34 mouse cellular contexts compared by ENCODE assay signal in the genomic region with DNA sequence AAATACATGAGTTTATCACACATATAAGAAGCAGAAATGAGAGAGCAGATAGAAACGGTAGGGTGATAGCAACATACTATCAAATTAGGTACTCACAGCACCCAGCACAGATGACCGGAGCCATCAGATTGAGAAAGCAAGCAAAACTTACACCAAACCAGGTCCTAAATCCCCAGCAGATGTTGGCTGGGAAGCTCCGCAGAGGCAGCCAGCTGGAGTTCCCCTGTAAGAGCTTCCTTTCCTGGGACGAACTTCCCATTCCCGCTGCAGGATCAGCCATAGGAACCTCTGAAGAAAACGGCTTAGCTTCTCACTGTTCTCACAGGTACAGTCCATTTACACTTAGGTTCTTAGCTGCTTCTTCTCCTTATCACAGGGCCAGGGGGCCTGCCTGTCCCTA.
"Had no signal": no experiment of that assay in that cellular context is flagged by ENCODE, and none has a peak within 500 bp of the region (broad histone marks: within the 10 kb centered on the region; RNA-seq: fewer than 3 reads in every experiment).

No protein-coding gene starts in this region.

- ATAC-seq: hindbrain, embryonic 16.5 days; hindbrain, postnatal 0 days; inflammation-experienced regulatory T-cells, adult 6 months; intestine, embryonic 15.5 days; intestine, embryonic 16.5 days; intestine, postnatal 0 days had no signal

- DNase-seq: heart, postnatal 10 days; heart, postnatal 36 days; heart, postnatal 4 days; kidney, adult 11 months; kidney, adult 18-20 months; kidney, adult 2 months; kidney, adult 8-10 months; kidney, adult 9 months; kidney, postnatal 10 days; kidney, postnatal 14 days; kidney, postnatal 25 days; kidney, postnatal 36 days; kidney, postnatal 4 days; layer of hippocampus, adult 9-11 months; layer of hippocampus, postnatal 36 days had no signal

- H3K9ac ChIP-seq: heart, embryonic 12.5 days; heart, embryonic 13.5 days; heart, embryonic 15.5 days; hindbrain, embryonic 12.5 days; hindbrain, embryonic 13.5 days; hindbrain, embryonic 14.5 days; hindbrain, embryonic 15.5 days; intestine, embryonic 15.5 days; kidney, embryonic 15.5 days had no signal

- H3K4me1 ChIP-seq: heart, embryonic 12.5 days; heart, embryonic 15.5 days; hindbrain, embryonic 10.5 days; hindbrain, embryonic 12.5 days; hindbrain, embryonic 13.5 days; intestine, embryonic 15.5 days; kidney, embryonic 15.5 days had no signal

- H3K4me3 ChIP-seq: heart, embryonic 12.5 days; heart, embryonic 13.5 days; heart, embryonic 15.5 days; hindbrain, embryonic 10.5 days; hindbrain, embryonic 12.5 days; hindbrain, embryonic 13.5 days; hindbrain, embryonic 15.5 days; intestine, embryonic 15.5 days; kidney, embryonic 15.5 days; layer of hippocampus, adult 2 months; left cerebral cortex, adult 2 months had no signal

- H3K4me2 ChIP-seq: heart, embryonic 11.5 days; heart, embryonic 12.5 days; heart, embryonic 13.5 days; heart, embryonic 15.5 days; hindbrain, embryonic 12.5 days; hindbrain, embryonic 13.5 days; hindbrain, embryonic 14.5 days; hindbrain, embryonic 15.5 days; intestine, embryonic 15.5 days; kidney, embryonic 15.5 days had no signal

- H3K36me3 ChIP-seq: heart, embryonic 12.5 days; heart, embryonic 13.5 days; heart, embryonic 15.5 days; hindbrain, embryonic 10.5 days; hindbrain, embryonic 12.5 days; hindbrain, embryonic 13.5 days; hindbrain, embryonic 15.5 days; intestine, embryonic 15.5 days; kidney, embryonic 15.5 days had no signal

- H3K9me3 ChIP-seq: heart, embryonic 12.5 days; heart, embryonic 13.5 days; heart, embryonic 15.5 days; hindbrain, embryonic 10.5 days; hindbrain, embryonic 12.5 days; hindbrain, embryonic 13.5 days; hindbrain, embryonic 15.5 days; intestine, embryonic 15.5 days; kidney, embryonic 15.5 days had no signal

- H3K27me3 ChIP-seq: heart, embryonic 12.5 days; heart, embryonic 13.5 days; heart, embryonic 15.5 days; hindbrain, embryonic 12.5 days; hindbrain, embryonic 13.5 days; hindbrain, embryonic 15.5 days; intestine, embryonic 15.5 days; kidney, embryonic 15.5 days had no signal

- H3K27ac ChIP-seq: heart, embryonic 13.5 days; heart, embryonic 15.5 days; hindbrain, embryonic 10.5 days; hindbrain, embryonic 12.5 days; hindbrain, embryonic 13.5 days; hindbrain, embryonic 14.5 days; hindbrain, embryonic 15.5 days; hindbrain, postnatal 0 days; intestine, embryonic 15.5 days; kidney, embryonic 15.5 days; kidney, postnatal 0 days; layer of hippocampus, adult 2 months; left cerebral cortex, adult 2 months had no signal
